In genomic region chr5:8840887-8841286, GRCm38 (mm10) we compare ENCODE assay signal across 8 mouse cellular contexts. TPM values are rescaled to one million over a fixed set of nuclear protein-coding genes. Genes with fewer than 3 reads are reported as not detected.
DNase-seq lines count a peak whose midpoint lies in the region; ATAC-seq and TF ChIP-seq lines count a peak whose summit lies in the region.

No protein-coding gene starts in this region.

- no peak overlapping the region for H3K4me3 ChIP-seq in lung, embryonic 14.5 days (ENCODE audit: low read depth, low read length)

- TF ChIP-seq CTCF in lung, embryonic 14.5 days (IDR thresholded peaks at IDR 0.05; ENCODE audit: low read depth), result peak; percentile 69

- no peak overlapping the region for H3K9ac ChIP-seq in lung, embryonic 14.5 days

- WGBS in lung, embryonic 14.5 days, result 41% methylated on average over 5 of the region's 5 CpGs

- H3K27ac ChIP-seq in lung, embryonic 14.5 days (ENCODE audit: low read depth), result no peak overlapping the region

- H3K4me1 ChIP-seq in lung, embryonic 14.5 days (ENCODE audit: insufficient read depth), result no peaks in the 10 kb centered on the region

- H3K9me3 ChIP-seq in lung, embryonic 14.5 days (ENCODE audit: low read depth, low read length), result no peaks in the 10 kb centered on the region

- ATAC-seq in lung, embryonic 14.5 days (ENCODE audit: insufficient read depth), result peak; percentile 66; the same call in 1 of the 2 replicates

- DNase-seq in CD4-positive, CD25-positive, alpha-beta regulatory T cell, adult 2 months (ENCODE audit: low read depth, low spot score), result peak; percentile 83
- peak; percentile 39 for DNase-seq in MEL-GATA-1-ER (ENCODE audit: extremely low read depth, low read depth)
- DNase-seq in cerebellum, postnatal 14 days, result peak; percentile 75 to 85
- DNase-seq in frontal cortex, postnatal 14 days (ENCODE audit: low spot score in 2 of 2), result peak; percentile 12 to 37
- peak; percentile 77 for DNase-seq in kidney, postnatal 10 days
- DNase-seq in lung, embryonic 14.5 days, result peak; percentile 82
- DNase-seq in retina, embryonic 14.5 days (ENCODE audit: low spot score), result peak; percentile 73
- DNase-seq in MN1 (ENCODE audit: low spot score), result no peak

- H3K36me3 ChIP-seq in lung, embryonic 14.5 days (ENCODE audit: insufficient read depth), result no peaks in the 10 kb centered on the region

- H3K27me3 ChIP-seq in lung, embryonic 14.5 days (ENCODE audit: insufficient read depth, low read length), result no peaks in the 10 kb centered on the region

- no peak overlapping the region for H3K4me2 ChIP-seq in lung, embryonic 14.5 days

RNA-seq across cellular contexts. Expression of gene Abcb1b, which starts 42.9 kb away (rescaled TPM):
- polyA plus RNA-seq in lung, embryonic 14.5 days (2014; fragmentation: Nextera tagmentation; extraction: Ambion mirVana), result 1.2 and 1.7 TPM in 2 replicates

RNA-seq across cellular contexts. Expression of gene Abcb4, which starts 52.6 kb away (rescaled TPM):
- polyA plus RNA-seq in lung, embryonic 14.5 days (2014; fragmentation: Nextera tagmentation; extraction: Ambion mirVana), result 0.19 and 0.22 TPM in 2 replicates
